Mouse (Mus musculus) Muller cell, postnatal 12 days (primary cell): ENCODE measurements at regions not wholly inside any gene's neighbourhood (a gene's known extent, or its start where the extent isn't known, plus 50 kb on each side); places are given as distances from the start of the nearest gene placed in this dataset.

ENCODE experiments used
- DNase-seq: peaks from one replicate; pipeline ENCODE4 v3.0.0-alpha.2; 2015; ENCODE audit errors: inconsistent ontology term

- no peak for DNase-seq
Measured at GRCm38 (mm10) chr13:107540784-107541634, 503.2 kb upstream of the Smim15 start.

- no peak for DNase-seq
Measured at GRCm38 (mm10) chr13:107540305-107540704, 503.9 kb upstream of the Smim15 start.

- DNase-seq, result no peak
Measured at GRCm38 (mm10) chr13:107539867-107540266, 504.4 kb upstream of the Smim15 start.

GRCm38 (mm10) chr13:107539326-107539725, 504.9 kb upstream of the Smim15 start:
- no peak for DNase-seq

GRCm38 (mm10) chr13:107535213-107535612, 509.0 kb upstream of the Smim15 start:
- no peak for DNase-seq

- DNase-seq, result no peak
Measured at GRCm38 (mm10) chr13:107533323-107533722, 510.9 kb upstream of the Smim15 start.

- peak; percentile 17 for DNase-seq
Measured at GRCm38 (mm10) chr13:107531528-107531927, 509.6 kb upstream of the Kif2a start.

GRCm38 (mm10) chr13:107531026-107531425, 509.1 kb upstream of the Kif2a start:
- DNase-seq, result no peak

GRCm38 (mm10) chr13:107530392-107530791, 508.5 kb upstream of the Kif2a start:
- DNase-seq, result peak; percentile 32

GRCm38 (mm10) chr13:107528724-107529456, 507.0 kb upstream of the Kif2a start:
- no peak for DNase-seq

- no peak for DNase-seq
Measured at GRCm38 (mm10) chr13:107522942-107523341, 501.0 kb upstream of the Kif2a start.

GRCm38 (mm10) chr13:107514236-107514635, 492.3 kb upstream of the Kif2a start:
- no peak for DNase-seq

- no peak for DNase-seq
Measured at GRCm38 (mm10) chr13:107513274-107514146, 491.6 kb upstream of the Kif2a start.

- no peak for DNase-seq
Measured at GRCm38 (mm10) chr13:107507336-107507735, 485.4 kb upstream of the Kif2a start.

- DNase-seq, result no peak
Measured at GRCm38 (mm10) chr13:107506832-107507231, 484.9 kb upstream of the Kif2a start.

GRCm38 (mm10) chr13:107505318-107505717, 483.4 kb upstream of the Kif2a start:
- DNase-seq, result no peak

- no peak for DNase-seq
Measured at GRCm38 (mm10) chr13:107502261-107502660, 480.3 kb upstream of the Kif2a start.

GRCm38 (mm10) chr13:107500776-107501489, 479.0 kb upstream of the Kif2a start:
- DNase-seq, result no peak

- peak; percentile 73 for DNase-seq
Measured at GRCm38 (mm10) chr13:107499296-107499695, 477.4 kb upstream of the Kif2a start.

GRCm38 (mm10) chr13:107495161-107495732, 473.3 kb upstream of the Kif2a start:
- DNase-seq, result no peak

GRCm38 (mm10) chr13:107493765-107494164, 471.8 kb upstream of the Kif2a start:
- DNase-seq, result no peak
